In the genomic region with DNA sequence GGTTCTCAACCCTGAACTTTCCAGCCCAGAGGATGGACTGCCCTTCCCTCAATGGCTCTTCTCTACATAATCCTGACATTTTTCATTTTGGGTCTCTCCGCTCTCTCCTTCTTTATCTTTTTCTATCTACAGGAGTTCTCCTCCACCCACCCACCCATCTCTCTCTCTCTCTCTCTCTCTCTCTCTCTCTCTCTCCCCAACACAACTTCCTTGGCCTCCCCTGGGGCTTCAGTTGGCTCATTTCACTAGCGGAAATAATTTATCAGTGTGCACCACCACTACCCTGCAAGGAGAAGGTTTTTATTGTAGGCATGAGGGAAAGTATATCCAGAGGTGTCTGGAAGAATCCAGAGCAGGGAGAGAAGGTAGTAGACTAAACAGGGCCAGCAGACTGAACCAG, we compare ENCODE assay signal across 19 mouse cellular contexts. TPM values are rescaled to one million over a fixed set of nuclear protein-coding genes. Genes with fewer than 3 reads are reported as not detected.
DNase-seq lines count a peak whose midpoint lies in the region; TF ChIP-seq lines count a peak whose summit lies in the region.
"Had no signal": no experiment of that assay in that cellular context is flagged by ENCODE, and none has a peak within 500 bp of the region (broad histone marks: within the 10 kb centered on the region; RNA-seq: fewer than 3 reads in every experiment).

No protein-coding gene starts in this region.

- TF ChIP-seq POLR2A in CH12.LX (IDR thresholded peaks at IDR 0.05; ENCODE audit: low read depth, low read length) (no peak), MEL (IDR thresholded peaks at IDR 0.05; ENCODE audit: control insufficient read depth in 1 of 2, insufficient read depth in 1 of 2, low read depth in 1 of 2, low read length in 2 of 2, poor library complexity in 1 of 2) (no peak)

- dilution Hi-C loops in CH12.LX (cut with MboI; ENCODE audit: extremely low pct_ligation_motif_present, extremely low pct_unique_long_range_greater_than_20kb, low sequenced_read_pairs) = no loop called here

- H3K9ac ChIP-seq in CH12.LX (ENCODE audit: insufficient read depth, low read depth) (no peak overlapping the region), MEL (ENCODE audit: control insufficient read depth, low read depth, low read length, poor library complexity, severe bottlenecking) (peak overlapping the region; percentile 26)

- in situ Hi-C loops in CH12.LX (cut with MboI; ENCODE audit: low pct_ligation_motif_present, low pct_unique_long_range_greater_than_20kb, low sequenced_read_pairs) = no loop called here

- no peak overlapping the region for H3K27ac ChIP-seq in CH12.LX (ENCODE audit: insufficient read depth, low read depth)
- peak overlapping the region; percentile 71 for H3K27ac ChIP-seq in MEL (ENCODE audit: control insufficient read depth, low read depth, low read length)

- H3K4me3 ChIP-seq in CH12.LX (replicated peaks in 1 of 3; ENCODE audit: low read depth in 2 of 3, low read length in 2 of 3, poor library complexity in 1 of 3) (no peak overlapping the region), MEL (ENCODE audit: control insufficient read depth in 1 of 2, insufficient read depth in 1 of 2, low read depth in 2 of 2, low read length in 2 of 2) (no peak overlapping the region)

- no peaks in the 10 kb centered on the region for H3K27me3 ChIP-seq in CH12.LX (replicated peaks)
- no peaks in the 10 kb centered on the region for H3K27me3 ChIP-seq in MEL (ENCODE audit: control insufficient read depth in 1 of 2, insufficient read depth in 2 of 2, low read length in 2 of 2)
- H3K27me3 ChIP-seq: Patski had no signal

- H3K79me2 ChIP-seq in CH12.LX (replicated peaks; ENCODE audit: control insufficient read depth, extremely low read depth, insufficient read depth, poor library complexity, severe bottlenecking) (no peaks in the 10 kb centered on the region), MEL (ENCODE audit: control insufficient read depth, insufficient read depth, low read length, poor library complexity) (no peaks in the 10 kb centered on the region)

- DNase-seq in CH12.LX (ENCODE audit: extremely low read depth) = peak; percentile 12
- DNase-seq in MEL (ENCODE audit: low read depth, low spot score) = peak; percentile 39
- no peak for DNase-seq in Muller cell, postnatal 12 days (ENCODE audit: inconsistent ontology term)
- DNase-seq in cerebellum, adult 9-11 months = no peak
- DNase-seq: adrenal gland, adult 2 months; adrenal gland, adult 8-10 months; adrenal gland, postnatal 10 days; adrenal gland, postnatal 14 days; adrenal gland, postnatal 25 days; adrenal gland, postnatal 36 days; B cell, adult 2 months; cerebellum, adult 11 months; cerebellum, adult 11-12 months; cerebellum, adult 18-20 months; cerebellum, adult 2 months; cerebellum, adult 8-10 months; cerebellum, adult 9-10 months had no signal

- TF ChIP-seq CTCF in CH12.LX (conservative IDR thresholded peaks at IDR 0.05 in 1 of 2, IDR thresholded peaks at IDR 0.05 in 1 of 2; ENCODE audit: low read depth in 2 of 2, low read length in 2 of 2) (no peak), MEL (IDR thresholded peaks at IDR 0.05 in 2 of 3, conservative IDR thresholded peaks at IDR 0.05 in 1 of 3; ENCODE audit: control insufficient read depth in 1 of 3, insufficient read depth in 1 of 3, low read depth in 2 of 3, low read length in 3 of 3, poor library complexity in 1 of 3, severe bottlenecking in 1 of 3) (no peak)

- H3K36me3 ChIP-seq in CH12.LX (replicated peaks in 1 of 2; ENCODE audit: control insufficient read depth in 1 of 2, insufficient read depth in 1 of 2, low read length in 1 of 2) (no peaks in the 10 kb centered on the region), MEL (ENCODE audit: control insufficient read depth in 1 of 2, insufficient read depth in 2 of 2, low read length in 2 of 2) (peaks cover 0 to 31% of the 10 kb centered on the region in 2 experiments; a peak in 2 of 4 replicates)
- H3K36me3 ChIP-seq: G1E had no signal

- TF ChIP-seq RAD21 in CH12.LX (IDR thresholded peaks at IDR 0.05; ENCODE audit: low read depth, low read length) (no peak), MEL (IDR thresholded peaks at IDR 0.05; ENCODE audit: low read depth, low read length) (no peak)

- no peak for TF ChIP-seq EP300 in CH12.LX (IDR thresholded peaks at IDR 0.05; ENCODE audit: low read length)
- peak; percentile 40 to 70 for TF ChIP-seq EP300 in MEL (IDR thresholded peaks at IDR 0.05; ENCODE audit: low read depth in 1 of 2, low read length in 2 of 2)

- no peak overlapping the region for H3K4me2 ChIP-seq in CH12.LX (ENCODE audit: insufficient read depth, low read depth, poor library complexity, severe bottlenecking)

- H3K9me3 ChIP-seq in CH12.LX (replicated peaks; ENCODE audit: low read length) = peaks cover 5% of the 10 kb centered on the region
- H3K9me3 ChIP-seq in MEL (replicated peaks; ENCODE audit: insufficient read depth, low read length) = no peaks in the 10 kb centered on the region

- H3K4me1 ChIP-seq in CH12.LX (ENCODE audit: control insufficient read depth in 1 of 2, insufficient read depth in 2 of 2) (peaks cover 0 to 21% of the 10 kb centered on the region in 2 experiments; a peak in 3 of 4 replicates), MEL (ENCODE audit: control insufficient read depth in 1 of 2, insufficient read depth in 2 of 2, low read length in 2 of 2) (peaks cover 30 to 31% of the 10 kb centered on the region in 2 experiments)

TF ChIP-seq in CH12.LX, 34 proteins besides CTCF, POLR2A, EP300 and RAD21:
- no peak for TF ChIP-seq IRF4 (IDR thresholded peaks at IDR 0.05; ENCODE audit: low read depth, low read length)
- TF ChIP-seq MYC (IDR thresholded peaks at IDR 0.05; ENCODE audit: low read depth, low read length) = no peak
- no peak for TF ChIP-seq MAZ (IDR thresholded peaks at IDR 0.05; ENCODE audit: low read depth, low read length)
- TF ChIP-seq USF1 (IDR thresholded peaks at IDR 0.05; ENCODE audit: low read depth, low read length) = no peak
- TF ChIP-seq USF2 (conservative IDR thresholded peaks at IDR 0.05; ENCODE audit: low read depth, low read length) = no peak
- no peak for TF ChIP-seq ZNF384 (IDR thresholded peaks at IDR 0.05; ENCODE audit: low read depth, low read length)
- no peak for TF ChIP-seq ELF1 (IDR thresholded peaks at IDR 0.05; ENCODE audit: low read depth, low read length)
- TF ChIP-seq NRF1 (IDR thresholded peaks at IDR 0.05; ENCODE audit: low read depth, low read length) = no peak
- TF ChIP-seq ZC3H11A (IDR thresholded peaks at IDR 0.05; ENCODE audit: low read depth, low read length) = no peak
- no peak for TF ChIP-seq E2F4 (IDR thresholded peaks at IDR 0.05; ENCODE audit: insufficient replicate concordance, low read depth, low read length)
- no peak for TF ChIP-seq TCF12 (IDR thresholded peaks at IDR 0.05; ENCODE audit: low read depth, low read length)
- TF ChIP-seq SMC3 (IDR thresholded peaks at IDR 0.05; ENCODE audit: low read depth, low read length) = no peak
- no peak for TF ChIP-seq HCFC1 (IDR thresholded peaks at IDR 0.05; ENCODE audit: low read depth, low read length)
- no peak for TF ChIP-seq JUN (IDR thresholded peaks at IDR 0.05; ENCODE audit: insufficient read depth, low read depth, low read length)

TF ChIP-seq in MEL, 35 proteins besides CTCF, POLR2A, EP300 and RAD21:
- TF ChIP-seq SIN3A (IDR thresholded peaks at IDR 0.05; ENCODE audit: low read length) (no peak), JUND (IDR thresholded peaks at IDR 0.05; ENCODE audit: low read depth, low read length) (peak; percentile 92), TCF12 (IDR thresholded peaks at IDR 0.05; ENCODE audit: low read depth, low read length) (peak; percentile 47), NELFE (IDR thresholded peaks at IDR 0.05; ENCODE audit: low read depth, low read length) (no peak), TBP (IDR thresholded peaks at IDR 0.05; ENCODE audit: low read depth, low read length) (no peak), TAL1 (IDR thresholded peaks at IDR 0.05; ENCODE audit: low read length) (no peak), ETS1 (IDR thresholded peaks at IDR 0.05; ENCODE audit: low read depth, low read length) (peak; percentile 43; the same call in 1 of the 2 replicates), MAZ (IDR thresholded peaks at IDR 0.05; ENCODE audit: low read depth, low read length) (peak; percentile 42; the same call in 1 of the 2 replicates), MYC (IDR thresholded peaks at IDR 0.05; ENCODE audit: low read depth, low read length) (no peak)

RNA-seq across cellular contexts. Expression of gene Atp13a3, which starts 26.3 kb away (rescaled TPM):
- total RNA-seq in CH12.LX (2012; rRNA removed) = 49.9 and 59.9 TPM in 2 replicates
- total RNA-seq in CH12.LX (2014; rRNA removed) = 46.7 and 46.9 TPM in 2 replicates
- 59.1 and 73.0 TPM in 2 replicates for polyA plus RNA-seq in CH12.LX (2012; ENCODE audit: insufficient read length, low read depth)
- total RNA-seq in MEL (2012; rRNA removed) = 120 and 145 TPM in 2 replicates
- 100 to 1,000 TPM in 1 of 2 experiments, 10 to 100 TPM in 1; 93.3 to 117 TPM for polyA plus RNA-seq in MEL (2012; ENCODE audit: insufficient read depth in 1 of 2, insufficient read length in 2 of 2, low read depth in 1 of 2, low replicate concordance in 2 of 2, missing spikeins in 1 of 2)

Comparison
In these comparisons a context has a peak if more than half of its experiments do, and no peak if none do; other contexts are left out.
1. DNase-seq: peak in CH12.LX (single experiment) and MEL (single experiment); none in Muller cell, postnatal 12 days (single experiment) and cerebellum, adult 9-11 months (single experiment).
2. Of the 35 proteins assayed by ChIP-seq in both MEL and CH12.LX: peak only in MEL: EP300, ETS1, JUND, MAZ and TCF12; only in CH12.LX: none; in both: none; in neither: 30.